Mouse (Mus musculus) CH12F3 (cell line): Measurements from ENCODE around the gene Dis3l.

Experiments
- in situ Hi-C: fragments of 300-500 bp; cut with MboI; formaldehyde crosslinking; loops from 2 replicates; pipeline ENCODE4 v1.14.3; 2020; ENCODE audit warnings: low sequenced_read_pairs

Gene Dis3l

GRCm38 (mm10) chr9:64341254-64341566, at the start of gene Dis3l:
Gene Dis3l, minus strand, starts transcription at chr9:64341288.
- in situ Hi-C loops: no loop called here

GRCm38 (mm10) chr9:64389576-64390292, 48.6 kb upstream of the Dis3l start:
- in situ Hi-C loops: no loop called here

GRCm38 (mm10) chr9:64386466-64387211, 45.6 kb upstream of the Dis3l start:
- in situ Hi-C loops: no loop called here

- in situ Hi-C loops: no loop called here
Observed at GRCm38 (mm10) chr9:64385511-64386465, 44.7 kb upstream of the Dis3l start, which contains the start of gene Megf11. Gene Megf11, plus strand, starts transcription at chr9:64385626.

- in situ Hi-C loops: no loop called here
Observed at GRCm38 (mm10) chr9:64383021-64383788, 42.1 kb upstream of the Dis3l start.

- in situ Hi-C loops: no loop called here
Observed at GRCm38 (mm10) chr9:64376380-64376779, 35.3 kb upstream of the Dis3l start.

- in situ Hi-C loops: no loop called here
Observed at GRCm38 (mm10) chr9:64371305-64371819, 30.3 kb upstream of the Dis3l start.

- in situ Hi-C loops: no loop called here
Observed at GRCm38 (mm10) chr9:64369871-64370270, 28.8 kb upstream of the Dis3l start.

GRCm38 (mm10) chr9:64361231-64361950, 20.3 kb upstream of the Dis3l start:
- in situ Hi-C loops: no loop called here

GRCm38 (mm10) chr9:64355627-64356026, 14.5 kb upstream of the Dis3l start:
- in situ Hi-C loops: no loop called here

GRCm38 (mm10) chr9:64351191-64351590, 10.1 kb upstream of the Dis3l start:
- in situ Hi-C loops: no loop called here

GRCm38 (mm10) chr9:64349490-64349889, 8.4 kb upstream of the Dis3l start:
- in situ Hi-C loops: no loop called here

GRCm38 (mm10) chr9:64347377-64347776, 6.3 kb upstream of the Dis3l start:
- in situ Hi-C loops: no loop called here

- in situ Hi-C loops: no loop called here
Observed at GRCm38 (mm10) chr9:64345931-64346330, 4.8 kb upstream of the Dis3l start.

- in situ Hi-C loops: no loop called here
Observed at GRCm38 (mm10) chr9:64343656-64344055, 2.6 kb upstream of the Dis3l start.

- in situ Hi-C loops: no loop called here
Observed at GRCm38 (mm10) chr9:64341671-64342070, 583 bp upstream of the Dis3l start.

GRCm38 (mm10) chr9:64340351-64341253, 486 bp downstream of the Dis3l start:
- in situ Hi-C loops: no loop called here

- in situ Hi-C loops: no loop called here
Observed at GRCm38 (mm10) chr9:64339361-64339760, 1.7 kb downstream of the Dis3l start.

GRCm38 (mm10) chr9:64335825-64336224, 5.3 kb downstream of the Dis3l start:
- in situ Hi-C loops: no loop called here
